Mouse (Mus musculus): ENCODE measurements around the gene Rnf220. TPM values are rescaled to one million over a fixed set of nuclear protein-coding genes. Genes with fewer than 3 reads are reported as not detected.

Rnf220 gene
- polyA plus RNA-seq, 1 experiment = 95.4 TPM

- no peak for TF ChIP-seq POLR2A (IDR thresholded peaks at IDR 0.05; ENCODE audit: low read depth, low read length)
- TF ChIP-seq CTCF (IDR thresholded peaks at IDR 0.05; ENCODE audit: extremely low read depth, insufficient read depth, insufficient read length, insufficient replicate concordance) = no peak
- 76% methylated on average over 16 of the region's 16 CpGs for WGBS
- H3K27me3 ChIP-seq (ENCODE audit: control insufficient read depth, insufficient read depth, low read length) = no peaks in the 10 kb centered on the region
These were observed 123.4 kb downstream of the Rnf220 start for GRCm38 (mm10) chr4:117373324-117374077.

GRCm38 (mm10) chr4:117371896-117372295 lies 125.0 kb downstream of the Rnf220 start:
- H3K27ac ChIP-seq (ENCODE audit: insufficient read depth, low read length) = no peak overlapping the region
- no peak overlapping the region for H3K4me3 ChIP-seq (ENCODE audit: extremely low read depth, insufficient read depth, insufficient read length)
- 76% methylated on average over 2 of the region's 2 CpGs for WGBS
- TF ChIP-seq CTCF (IDR thresholded peaks at IDR 0.05; ENCODE audit: extremely low read depth, insufficient read depth, insufficient read length, insufficient replicate concordance) (no peak), POLR2A (IDR thresholded peaks at IDR 0.05; ENCODE audit: low read depth, low read length) (no peak)
- no peaks in the 10 kb centered on the region for H3K27me3 ChIP-seq (ENCODE audit: control insufficient read depth, insufficient read depth, low read length)
- no peaks in the 10 kb centered on the region for H3K36me3 ChIP-seq (ENCODE audit: control insufficient read depth, insufficient read depth, low read length)
- DNase-seq (ENCODE audit: low read depth in 1 of 2, low spot score in 2 of 2) = no peak
- no peaks in the 10 kb centered on the region for H3K4me1 ChIP-seq (ENCODE audit: control insufficient read depth, insufficient read depth, insufficient read length)

More at GRCm38 (mm10) chr4:117373324-117374077, 123.4 kb downstream of the Rnf220 start:
- DNase-seq (ENCODE audit: low read depth in 1 of 2, low spot score in 2 of 2) = no peak
- no peak overlapping the region for H3K27ac ChIP-seq (ENCODE audit: insufficient read depth, low read length)
- H3K4me3 ChIP-seq (ENCODE audit: extremely low read depth, insufficient read depth, insufficient read length) = no peak overlapping the region
- H3K4me1 ChIP-seq (ENCODE audit: control insufficient read depth, insufficient read depth, insufficient read length) = no peaks in the 10 kb centered on the region
- H3K36me3 ChIP-seq (ENCODE audit: control insufficient read depth, insufficient read depth, low read length) = no peaks in the 10 kb centered on the region

GRCm38 (mm10) chr4:117370354-117370753 lies 126.5 kb downstream of the Rnf220 start:
- Histone ChIP-seq H3K4me1 (ENCODE audit: control insufficient read depth, insufficient read depth, insufficient read length) (no peaks in the 10 kb centered on the region), H3K27ac (ENCODE audit: insufficient read depth, low read length) (no peak overlapping the region), H3K36me3 (ENCODE audit: control insufficient read depth, insufficient read depth, low read length) (no peaks in the 10 kb centered on the region), H3K27me3 (ENCODE audit: control insufficient read depth, insufficient read depth, low read length) (no peaks in the 10 kb centered on the region), H3K4me3 (ENCODE audit: extremely low read depth, insufficient read depth, insufficient read length) (no peak overlapping the region)
- TF ChIP-seq CTCF (IDR thresholded peaks at IDR 0.05; ENCODE audit: extremely low read depth, insufficient read depth, insufficient read length, insufficient replicate concordance) (no peak), POLR2A (IDR thresholded peaks at IDR 0.05; ENCODE audit: low read depth, low read length) (no peak)
- no peak for DNase-seq (ENCODE audit: low read depth in 1 of 2, low spot score in 2 of 2)
- 85% methylated on average over 5 of the region's 5 CpGs for WGBS

- Histone ChIP-seq H3K4me3 (ENCODE audit: extremely low read depth, insufficient read depth, insufficient read length) (no peak overlapping the region), H3K4me1 (ENCODE audit: control insufficient read depth, insufficient read depth, insufficient read length) (no peaks in the 10 kb centered on the region), H3K27me3 (ENCODE audit: control insufficient read depth, insufficient read depth, low read length) (no peaks in the 10 kb centered on the region), H3K27ac (ENCODE audit: insufficient read depth, low read length) (no peak overlapping the region), H3K36me3 (ENCODE audit: control insufficient read depth, insufficient read depth, low read length) (no peaks in the 10 kb centered on the region)
- WGBS = 87% methylated on average over 3 of the region's 3 CpGs
- DNase-seq (ENCODE audit: low read depth in 1 of 2, low spot score in 2 of 2) = no peak
- TF ChIP-seq POLR2A (IDR thresholded peaks at IDR 0.05; ENCODE audit: low read depth, low read length) = no peak
- TF ChIP-seq CTCF (IDR thresholded peaks at IDR 0.05; ENCODE audit: extremely low read depth, insufficient read depth, insufficient read length, insufficient replicate concordance) = no peak
These were observed 127.3 kb downstream of the Rnf220 start for GRCm38 (mm10) chr4:117369571-117369970.

- Histone ChIP-seq H3K4me1 (ENCODE audit: control insufficient read depth, insufficient read depth, insufficient read length) (no peaks in the 10 kb centered on the region), H3K4me3 (ENCODE audit: extremely low read depth, insufficient read depth, insufficient read length) (no peak overlapping the region), H3K27me3 (ENCODE audit: control insufficient read depth, insufficient read depth, low read length) (no peaks in the 10 kb centered on the region), H3K36me3 (ENCODE audit: control insufficient read depth, insufficient read depth, low read length) (no peaks in the 10 kb centered on the region), H3K27ac (ENCODE audit: insufficient read depth, low read length) (no peak overlapping the region)
- DNase-seq (ENCODE audit: low read depth in 1 of 2, low spot score in 2 of 2) = no peak
- WGBS = 94% methylated on average over 19 of the region's 19 CpGs
- TF ChIP-seq POLR2A (IDR thresholded peaks at IDR 0.05; ENCODE audit: low read depth, low read length) (no peak), CTCF (IDR thresholded peaks at IDR 0.05; ENCODE audit: extremely low read depth, insufficient read depth, insufficient read length, insufficient replicate concordance) (no peak)
These were observed 129.5 kb downstream of the Rnf220 start for GRCm38 (mm10) chr4:117367365-117367764.

GRCm38 (mm10) chr4:117362085-117362484 lies 134.8 kb downstream of the Rnf220 start:
- Histone ChIP-seq H3K27me3 (ENCODE audit: control insufficient read depth, insufficient read depth, low read length) (no peaks in the 10 kb centered on the region), H3K4me1 (ENCODE audit: control insufficient read depth, insufficient read depth, insufficient read length) (no peaks in the 10 kb centered on the region), H3K4me3 (ENCODE audit: extremely low read depth, insufficient read depth, insufficient read length) (no peak overlapping the region), H3K27ac (ENCODE audit: insufficient read depth, low read length) (no peak overlapping the region), H3K36me3 (ENCODE audit: control insufficient read depth, insufficient read depth, low read length) (no peaks in the 10 kb centered on the region)
- 78% methylated on average over 5 of the region's 5 CpGs for whole genome bisulfite sequencing
- DNase-seq (ENCODE audit: low read depth in 1 of 2, low spot score in 2 of 2) = no peak
- no peak for TF ChIP-seq CTCF (IDR thresholded peaks at IDR 0.05; ENCODE audit: extremely low read depth, insufficient read depth, insufficient read length, insufficient replicate concordance)
- no peak for TF ChIP-seq POLR2A (IDR thresholded peaks at IDR 0.05; ENCODE audit: low read depth, low read length)

DNA sequence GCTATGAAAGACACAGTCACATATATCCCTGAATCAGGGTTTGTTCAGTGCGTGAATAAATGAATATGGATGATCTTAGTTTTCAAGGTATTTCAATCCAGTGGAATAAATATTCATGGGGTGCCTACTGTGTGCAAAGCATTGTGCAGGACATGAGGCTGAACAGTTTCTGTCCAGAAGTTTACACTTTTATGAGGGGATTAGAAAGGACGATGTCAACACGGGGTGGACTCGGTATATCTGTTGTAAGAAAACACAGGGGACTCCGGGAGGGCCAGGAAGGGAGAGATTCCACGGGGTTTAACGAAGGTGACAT lies 135.3 kb downstream of the Rnf220 start:
- WGBS = 91% methylated on average over 7 of the region's 7 CpGs
- DNase-seq (ENCODE audit: low read depth in 1 of 2, low spot score in 2 of 2) = no peak
- no peaks in the 10 kb centered on the region for H3K36me3 ChIP-seq (ENCODE audit: control insufficient read depth, insufficient read depth, low read length)
- TF ChIP-seq POLR2A (IDR thresholded peaks at IDR 0.05; ENCODE audit: low read depth, low read length) = no peak
- TF ChIP-seq CTCF (IDR thresholded peaks at IDR 0.05; ENCODE audit: extremely low read depth, insufficient read depth, insufficient read length, insufficient replicate concordance) = no peak
- no peaks in the 10 kb centered on the region for H3K27me3 ChIP-seq (ENCODE audit: control insufficient read depth, insufficient read depth, low read length)
- H3K4me1 ChIP-seq (ENCODE audit: control insufficient read depth, insufficient read depth, insufficient read length) = no peaks in the 10 kb centered on the region
- no peak overlapping the region for H3K4me3 ChIP-seq (ENCODE audit: extremely low read depth, insufficient read depth, insufficient read length)
- no peak overlapping the region for H3K27ac ChIP-seq (ENCODE audit: insufficient read depth, low read length)
